Mouse (Mus musculus): ENCODE measurements around the gene Tmem8b.

DNA sequence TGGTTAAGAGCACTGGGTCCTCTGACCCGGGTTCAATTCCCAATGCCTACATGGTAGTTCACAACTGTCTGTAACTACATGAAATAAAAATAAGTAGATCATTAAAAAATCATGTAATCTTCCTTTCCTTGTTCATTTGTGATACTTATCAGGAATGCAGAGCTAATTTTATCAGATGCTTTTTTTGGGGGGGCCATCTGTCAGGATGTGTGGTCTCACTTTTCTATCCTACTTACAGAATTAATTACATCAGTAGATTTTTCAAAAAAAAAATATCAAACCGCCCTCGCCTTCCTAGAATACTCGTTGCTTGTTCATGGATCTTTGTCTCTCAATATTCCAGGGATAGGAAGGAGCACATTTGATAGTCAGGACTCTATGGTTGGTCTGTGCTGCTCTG is 53.4 kb downstream of the Tmem8b start:
- TF ChIP-seq HCFC1 (IDR thresholded peaks at IDR 0.05; ENCODE audit: borderline replicate concordance, insufficient read depth, low read length), result no peak
- TF ChIP-seq MAFK (IDR thresholded peaks at IDR 0.05; ENCODE audit: insufficient read depth, low read depth, low read length), result no peak

All from ES-E14 (cell line).